Mouse (Mus musculus): Measurements from ENCODE around the gene C4b.

Gene C4b

DNA sequence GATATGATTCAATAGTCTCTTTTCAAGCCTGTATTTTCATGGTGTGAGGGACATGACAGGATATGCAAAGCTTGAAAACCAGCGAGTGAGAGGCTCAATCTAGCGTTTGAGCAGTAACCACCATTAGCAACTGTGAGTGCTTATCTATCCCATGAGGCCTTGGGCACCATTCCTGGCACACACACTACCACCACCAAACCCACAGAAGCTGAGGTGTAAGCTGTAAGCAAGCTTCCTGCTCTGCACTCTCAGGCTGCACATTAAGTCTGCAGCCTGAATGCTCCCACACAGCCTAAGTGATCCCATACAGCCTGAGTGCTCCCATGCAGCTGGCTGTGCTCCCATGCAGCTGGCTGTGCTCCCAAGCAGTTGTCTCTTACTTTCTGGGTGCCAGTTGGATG, 43.0 kb downstream of the C4b start:
- no peak for DNase-seq

DNA sequence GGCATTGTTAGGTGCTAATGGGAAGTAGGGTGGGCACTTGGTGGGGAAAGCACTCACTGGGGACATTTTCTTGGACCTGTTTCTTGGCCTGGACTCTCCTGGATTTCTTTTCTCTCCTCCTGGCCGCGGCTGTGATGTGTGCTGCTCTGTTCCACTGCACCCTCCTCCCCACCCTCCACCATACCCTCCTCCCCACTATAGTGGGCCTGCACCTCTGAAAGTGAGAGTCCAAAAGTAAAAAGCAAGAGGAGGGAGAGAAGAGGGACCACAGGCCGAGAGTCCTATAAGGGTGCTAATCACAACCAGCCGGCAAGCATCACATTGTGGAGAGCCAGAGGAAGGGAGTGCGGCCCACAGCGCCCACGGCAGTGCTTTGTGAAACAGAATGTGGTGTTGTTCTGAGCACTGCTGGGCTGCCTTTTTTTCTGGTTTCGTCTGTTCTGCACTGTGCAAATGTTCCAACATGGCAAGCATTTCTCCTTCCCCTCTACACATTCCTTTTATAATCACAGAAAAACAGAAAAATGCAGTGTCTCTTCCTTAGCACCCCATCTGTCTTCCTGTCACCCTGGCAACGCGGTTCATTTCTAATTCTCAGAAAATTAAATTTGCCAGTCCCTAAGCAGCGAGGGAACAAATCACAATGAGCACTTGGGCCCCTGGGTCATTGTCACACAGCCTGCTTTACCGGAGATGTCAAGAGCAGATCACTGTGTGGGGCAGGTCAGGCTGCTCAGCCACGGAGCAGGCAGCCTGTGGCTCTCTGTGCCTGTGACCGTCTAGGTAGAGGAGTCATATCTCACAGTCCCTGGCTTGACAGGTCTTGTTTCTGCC, 43.9 kb downstream of the C4b start:
- DNase-seq = no peak

DNA sequence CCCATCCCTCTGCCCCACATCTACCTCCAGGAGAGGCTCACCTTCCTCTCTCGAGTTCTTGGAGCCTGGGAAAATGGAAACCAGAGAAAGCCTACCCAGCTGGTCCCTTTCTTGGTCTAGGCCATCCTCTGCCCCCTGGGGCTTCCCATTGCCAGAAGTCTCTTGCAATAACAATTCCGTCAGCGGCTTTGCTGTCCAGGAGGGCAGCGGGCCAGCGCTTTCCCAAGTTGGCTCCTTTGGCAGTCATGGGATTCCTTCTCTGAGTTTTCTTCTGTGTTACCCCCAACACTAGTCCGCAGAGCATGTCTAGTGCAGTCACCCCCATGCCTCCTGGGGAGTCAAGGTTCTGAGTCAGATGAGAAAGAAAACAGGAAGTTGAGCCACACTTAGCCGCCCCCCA, 50.8 kb downstream of the C4b start:
- no peak for DNase-seq

DNA sequence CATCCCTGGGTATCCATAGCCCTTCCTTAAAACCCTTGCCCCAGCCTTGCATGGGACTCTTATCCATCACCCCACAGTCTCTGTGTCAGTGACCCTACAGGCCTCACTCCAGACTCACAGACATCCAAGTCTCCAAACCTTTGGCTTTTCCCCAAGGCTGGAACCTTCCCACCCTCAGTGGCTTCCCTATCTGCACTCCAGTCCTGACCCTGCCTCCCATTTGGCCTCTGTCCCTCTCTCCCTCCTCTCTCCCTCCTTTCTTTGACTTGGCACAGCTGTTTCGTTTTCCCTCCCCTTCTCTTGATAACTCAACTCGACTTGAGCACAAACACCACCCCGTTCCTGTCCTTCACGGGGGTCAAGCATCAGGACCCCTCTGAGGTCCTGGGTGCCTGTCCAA, 53.2 kb downstream of the C4b start:
- no peak for DNase-seq

DNA sequence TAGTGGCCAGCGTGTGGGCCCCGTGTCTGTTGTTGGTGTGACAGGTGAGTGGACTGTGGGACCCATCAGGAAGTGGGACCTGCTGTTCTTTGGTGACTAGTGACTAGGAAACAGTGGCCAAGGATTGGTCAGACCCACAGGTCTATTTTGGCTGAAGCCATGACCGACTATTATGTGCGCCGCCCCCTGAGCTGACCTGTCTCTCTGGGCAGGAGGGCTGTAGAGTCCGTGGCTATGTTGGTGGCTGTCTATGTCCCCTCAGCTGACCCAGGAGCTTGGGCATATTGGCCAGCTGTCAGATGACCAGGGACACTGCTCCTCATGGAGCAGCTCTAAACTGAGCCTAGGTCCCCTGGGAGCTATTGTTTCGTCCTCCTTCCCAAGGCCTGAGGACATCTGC, 54.8 kb downstream of the C4b start:
- DNase-seq = no peak

DNA sequence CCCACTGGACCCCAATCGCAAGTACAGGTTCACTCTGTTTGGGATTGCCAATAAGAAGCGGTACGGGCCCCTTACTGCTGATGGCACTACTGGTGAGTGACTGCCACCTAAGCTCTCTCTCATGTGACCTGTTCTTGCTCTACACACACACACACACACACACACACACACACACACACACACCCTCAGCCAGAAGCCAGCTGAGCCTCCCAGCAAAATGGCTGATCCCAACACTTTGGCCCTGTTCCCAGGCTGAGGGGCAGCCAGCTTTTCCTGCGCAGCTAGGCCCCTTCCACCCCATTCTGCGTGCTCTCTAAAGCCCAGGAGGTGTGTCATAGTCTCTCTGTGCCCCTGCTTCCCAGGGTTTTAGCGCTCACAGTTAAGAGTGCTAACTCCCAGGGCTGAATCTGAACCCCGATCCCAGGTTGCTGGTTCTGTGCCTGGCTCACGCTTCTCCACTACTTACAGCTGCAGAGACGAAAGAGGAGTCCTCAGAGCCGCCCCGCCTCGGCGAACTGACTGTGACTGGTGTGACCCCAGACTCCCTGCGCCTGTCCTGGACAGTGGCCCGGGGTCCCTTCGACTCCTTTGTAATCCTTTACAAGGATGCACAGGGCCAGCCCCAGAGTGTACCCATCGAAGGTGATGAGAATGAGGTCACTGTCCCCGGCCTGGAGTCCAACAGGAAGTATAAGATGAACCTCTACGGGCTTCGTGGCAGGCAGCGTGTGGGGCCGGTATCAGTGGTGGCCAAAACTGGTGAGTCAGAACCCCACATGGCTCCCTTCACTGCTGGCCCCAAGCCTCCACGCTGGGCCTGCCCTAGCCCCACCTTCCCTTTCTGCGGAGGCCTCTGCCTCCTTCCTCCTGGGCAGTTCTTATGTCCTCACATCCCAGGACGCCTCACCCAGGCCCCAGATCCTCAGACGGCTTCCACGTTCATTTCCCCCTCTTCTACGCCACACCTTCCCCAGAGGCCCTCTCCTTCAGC, 58.3 kb downstream of the C4b start:
- no peak for DNase-seq

DNA sequence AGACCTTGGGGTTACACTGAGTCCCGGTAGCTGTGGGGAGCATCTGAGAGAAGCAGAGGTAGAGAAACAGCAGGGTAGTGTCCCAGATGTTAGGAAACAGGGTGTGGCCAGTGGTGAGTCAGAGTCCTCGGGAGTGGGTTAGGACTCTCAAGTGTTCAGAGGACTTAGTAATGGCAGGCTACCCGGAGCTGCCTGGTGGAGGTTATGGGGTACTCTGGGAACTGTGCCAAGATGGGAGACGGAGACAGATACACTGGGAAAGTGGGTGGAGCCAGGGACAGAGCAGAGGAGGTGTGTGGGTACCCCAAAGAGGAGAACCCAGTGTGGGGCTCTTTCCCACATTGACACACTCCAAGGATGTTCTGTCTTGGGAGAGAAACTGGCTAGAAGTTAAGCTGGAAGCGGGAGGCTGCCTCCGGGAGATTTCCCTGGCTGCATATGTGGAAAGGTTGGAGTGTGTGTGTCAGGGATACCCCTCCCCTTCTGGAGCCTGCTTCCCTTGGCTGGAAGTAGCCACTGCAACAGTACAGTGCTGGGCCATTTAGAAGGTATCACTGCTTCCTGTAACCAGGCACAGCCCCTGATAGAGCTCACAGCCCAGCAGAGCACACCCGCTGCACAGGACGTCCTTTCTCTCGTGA, 59.3 kb downstream of the C4b start:
- no peak for DNase-seq

DNA sequence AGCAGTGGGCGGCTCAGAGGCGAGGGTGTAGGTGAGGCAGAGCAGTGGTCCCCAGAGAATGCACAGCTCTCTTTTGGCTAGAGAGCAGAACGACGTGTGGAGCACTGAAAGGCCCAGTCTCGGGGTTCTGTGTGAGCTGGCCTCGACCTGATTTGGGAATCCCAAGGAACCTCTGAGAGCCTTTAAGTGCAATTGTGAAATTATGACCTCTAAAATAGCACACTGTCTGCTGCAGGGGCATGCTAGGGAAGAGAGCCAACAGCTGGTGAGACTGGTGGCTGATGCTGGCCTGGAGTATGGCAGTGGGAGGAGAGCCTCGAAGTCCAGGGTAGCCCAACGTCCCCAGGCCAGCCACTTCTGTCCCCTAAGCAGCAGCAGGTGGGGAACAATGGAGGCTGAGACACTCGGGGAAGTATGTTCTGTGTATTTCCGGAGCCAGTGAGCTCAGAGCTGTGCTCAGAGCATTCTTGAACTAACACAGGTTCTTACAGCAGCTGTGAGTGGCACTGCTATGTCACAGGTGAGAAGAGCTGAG, 59.9 kb downstream of the C4b start:
- no peak for DNase-seq

DNA sequence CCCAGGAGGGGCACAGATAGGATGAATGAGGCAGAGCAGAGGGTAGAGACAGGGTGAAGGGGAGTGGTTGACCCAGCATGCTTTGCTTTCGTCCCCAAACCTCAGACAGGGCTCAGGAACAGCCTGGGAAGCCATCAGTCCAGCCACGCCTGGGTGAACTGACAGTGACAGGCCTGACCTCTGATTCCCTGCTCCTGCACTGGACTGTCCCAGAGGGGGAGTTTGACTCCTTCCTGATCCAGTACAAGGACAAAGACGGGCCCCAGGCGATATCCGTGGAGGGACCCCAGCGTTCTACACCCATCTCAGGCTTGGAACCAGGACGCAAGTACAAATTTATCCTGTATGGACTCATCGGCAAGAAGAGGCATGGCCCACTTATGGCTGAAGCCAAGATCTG, 60.5 kb downstream of the C4b start:
- DNase-seq = no peak

DNA sequence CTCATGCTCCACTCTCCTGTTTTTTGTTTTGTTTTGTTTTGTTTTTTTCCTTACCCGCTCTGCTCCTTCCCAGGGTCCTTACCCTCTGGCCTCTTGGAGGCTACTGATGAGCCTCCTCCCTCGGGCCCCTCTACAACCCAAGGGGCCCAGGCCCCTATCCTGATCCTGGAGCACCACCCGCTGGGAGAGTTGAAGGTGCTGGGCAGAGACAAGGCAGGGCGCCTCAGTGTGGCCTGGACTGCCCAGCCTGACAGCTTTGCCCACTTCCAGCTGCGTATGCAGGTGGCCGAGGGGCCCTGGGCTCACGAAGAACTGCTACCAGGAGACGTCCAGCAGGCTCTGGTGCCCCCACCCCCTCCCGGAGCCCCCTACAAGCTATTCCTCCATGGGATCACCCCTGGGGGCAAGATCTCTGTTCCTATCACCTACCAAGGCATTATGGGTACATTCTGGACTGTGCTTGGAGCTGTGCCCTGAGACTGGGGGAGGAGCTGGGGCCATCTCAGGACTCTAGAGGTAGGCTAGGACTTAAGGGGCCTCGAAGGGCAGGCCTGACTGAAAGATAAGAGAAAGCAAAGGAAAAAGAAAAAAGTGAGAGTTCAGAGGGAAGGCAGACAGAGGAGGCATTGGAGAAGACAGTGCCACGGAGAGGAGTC, 61.7 kb downstream of the C4b start:
- DNase-seq = no peak

DNA sequence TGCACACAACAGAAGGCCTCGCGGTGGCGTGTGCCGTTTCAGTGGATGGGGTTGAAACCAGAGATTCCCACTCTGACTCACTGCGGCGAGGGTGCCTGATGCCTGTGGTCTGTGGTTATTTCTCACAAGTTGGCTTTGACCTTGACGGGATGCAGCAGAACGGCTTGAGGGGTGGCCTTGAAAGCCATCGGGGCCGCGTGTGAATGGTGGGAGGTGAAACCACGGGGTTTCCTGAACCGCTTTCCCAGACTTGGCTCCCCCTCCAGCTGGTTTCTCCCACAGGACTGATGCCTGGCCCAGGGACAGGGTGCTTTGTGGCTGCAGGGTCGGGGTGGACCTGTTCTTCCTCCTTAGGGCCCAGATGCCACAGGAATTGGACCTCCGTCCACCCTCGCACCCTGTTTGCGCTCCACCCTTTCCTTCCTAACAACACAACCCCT, 62.5 kb downstream of the C4b start:
- no peak for DNase-seq

DNA sequence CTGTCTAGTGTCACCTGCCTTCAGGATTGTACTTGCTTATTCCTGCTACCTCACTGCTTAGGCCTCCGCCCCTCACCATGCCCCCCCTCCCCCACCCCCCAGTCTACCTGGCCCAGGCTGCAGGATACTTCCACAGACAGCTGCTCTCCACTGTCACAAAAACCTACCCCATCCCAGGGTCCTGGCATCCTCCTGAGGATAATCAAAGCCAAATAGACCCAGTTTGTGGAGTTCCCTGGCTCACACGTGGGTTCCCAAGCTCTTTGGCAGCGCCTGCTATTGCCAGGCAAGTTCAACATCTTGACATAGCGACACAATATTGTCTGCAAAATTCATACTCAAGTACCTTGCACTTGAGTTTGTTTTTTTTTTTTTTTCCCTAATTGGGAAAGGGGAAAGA, 63.1 kb downstream of the C4b start:
- no peak for DNase-seq

DNA sequence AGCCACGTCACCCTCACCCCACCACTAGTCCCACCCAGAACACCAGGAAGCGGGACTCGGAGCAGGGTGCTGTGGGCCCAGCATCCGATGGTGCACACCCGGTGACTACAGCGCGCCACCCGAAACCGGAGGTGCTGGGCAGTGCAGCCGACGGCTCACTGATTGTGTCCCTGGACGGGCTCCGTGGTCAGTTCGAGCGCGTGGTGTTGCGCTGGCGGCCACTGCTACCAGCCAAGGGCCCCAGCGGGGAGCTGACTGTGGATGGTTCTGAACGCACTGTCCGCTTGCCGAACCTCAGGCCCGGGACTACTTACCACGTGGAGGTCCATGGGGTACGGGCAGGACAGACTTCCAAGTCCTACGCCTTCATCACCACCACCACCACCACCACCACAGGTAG, 63.5 kb downstream of the C4b start:
- DNase-seq = no peak

Data from embryo, embryonic 11 days (tissue).